Mouse (Mus musculus) kidney, postnatal 10 days (tissue): ENCODE measurements at regions not wholly inside any gene's neighbourhood (a gene's known extent, or its start where the extent isn't known, plus 50 kb on each side); places are given as distances from the start of the nearest gene placed in this dataset.

ENCODE experiments used
- DNase-seq: peaks from one replicate; pipeline ENCODE4 v3.0.0; 2021; ENCODE audit warnings: mixed read lengths

- DNase-seq = peak; percentile 40
Measured at GRCm38 (mm10) chr2:28287210-28287860, 94.5 kb downstream of the Olfm1 start.

DNA sequence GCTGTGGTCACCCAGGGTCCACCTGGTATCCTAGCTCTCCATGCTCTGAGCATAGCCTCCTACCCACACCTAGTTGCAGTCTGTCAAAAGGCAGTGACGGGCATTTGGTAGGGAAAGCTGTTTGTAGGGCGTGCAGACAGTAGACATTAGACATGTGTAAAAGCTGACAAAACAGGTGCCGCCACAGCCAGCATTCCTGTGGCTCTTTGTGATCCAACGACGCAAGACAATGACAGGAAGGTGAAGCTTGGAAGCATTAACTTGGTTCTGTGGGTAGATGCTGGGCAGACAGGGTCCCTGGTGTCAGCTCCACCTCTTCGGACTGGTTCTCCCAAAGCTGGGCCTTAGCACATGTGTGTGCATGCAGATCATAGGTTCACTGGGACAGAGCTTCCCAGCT, 96.5 kb downstream of the Olfm1 start:
- no peak for DNase-seq

DNA sequence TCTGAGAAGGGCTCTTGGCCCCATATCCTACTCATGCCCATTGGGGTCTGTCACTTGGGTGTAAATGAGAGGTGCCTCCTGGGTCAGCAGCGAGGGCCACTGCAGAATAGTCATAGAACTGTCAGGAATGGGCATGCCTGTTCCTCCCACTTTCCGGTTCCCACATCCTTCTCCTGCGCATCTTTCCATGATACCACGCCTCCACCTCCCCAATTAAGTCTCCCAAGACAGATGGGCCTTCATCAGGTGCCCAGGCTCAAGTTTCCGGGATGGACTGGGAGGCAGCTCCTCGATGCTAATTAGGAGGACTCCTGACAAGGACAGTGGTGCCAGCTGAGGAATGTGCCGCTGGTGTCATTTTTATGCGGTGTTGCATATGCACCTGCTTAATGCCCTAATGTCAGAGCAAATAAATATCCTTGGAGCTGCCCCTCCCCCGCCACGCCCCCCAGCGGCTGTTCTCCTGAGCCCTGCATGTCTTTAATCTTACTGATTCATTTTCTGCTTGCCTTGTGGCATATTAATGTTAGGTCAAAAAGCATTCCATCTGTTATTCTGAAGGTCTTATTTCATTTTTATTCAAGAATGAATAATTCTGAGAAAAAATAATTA, 97.2 kb downstream of the Olfm1 start:
- DNase-seq = peak; percentile 56

DNA sequence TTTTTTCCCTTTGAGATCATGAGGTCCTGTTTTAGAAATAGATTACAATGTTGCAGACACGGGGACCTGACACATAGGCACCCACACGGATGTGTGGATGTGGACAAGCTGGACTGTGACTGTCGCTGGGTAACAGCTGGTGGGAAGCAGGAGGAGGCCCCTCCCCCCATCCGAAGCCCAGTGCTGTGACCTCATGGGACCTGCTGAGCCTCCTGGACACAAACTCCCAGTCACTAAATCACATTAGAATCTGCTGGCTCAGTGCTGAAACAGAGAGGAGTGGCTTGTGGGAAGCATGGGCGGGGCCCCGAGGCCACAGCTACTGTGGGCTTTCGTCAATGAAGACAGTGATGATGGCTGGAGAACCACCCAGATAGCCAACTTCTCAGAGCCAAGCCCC, 101.7 kb downstream of the Olfm1 start:
- peak; percentile 84 for DNase-seq

- no peak for DNase-seq
Measured at GRCm38 (mm10) chr2:28296183-28296582, 103.4 kb downstream of the Olfm1 start.

GRCm38 (mm10) chr2:28298738-28299137, 105.9 kb downstream of the Olfm1 start:
- no peak for DNase-seq

GRCm38 (mm10) chr2:28299346-28299745, 106.6 kb downstream of the Olfm1 start:
- no peak for DNase-seq

- no peak for DNase-seq
Measured at GRCm38 (mm10) chr2:28301313-28301712, 108.5 kb downstream of the Olfm1 start.

- DNase-seq = no peak
Measured at GRCm38 (mm10) chr2:28303936-28304335, 111.1 kb downstream of the Olfm1 start.

GRCm38 (mm10) chr2:28304712-28305111, 111.9 kb downstream of the Olfm1 start:
- DNase-seq = peak; percentile 76

DNA sequence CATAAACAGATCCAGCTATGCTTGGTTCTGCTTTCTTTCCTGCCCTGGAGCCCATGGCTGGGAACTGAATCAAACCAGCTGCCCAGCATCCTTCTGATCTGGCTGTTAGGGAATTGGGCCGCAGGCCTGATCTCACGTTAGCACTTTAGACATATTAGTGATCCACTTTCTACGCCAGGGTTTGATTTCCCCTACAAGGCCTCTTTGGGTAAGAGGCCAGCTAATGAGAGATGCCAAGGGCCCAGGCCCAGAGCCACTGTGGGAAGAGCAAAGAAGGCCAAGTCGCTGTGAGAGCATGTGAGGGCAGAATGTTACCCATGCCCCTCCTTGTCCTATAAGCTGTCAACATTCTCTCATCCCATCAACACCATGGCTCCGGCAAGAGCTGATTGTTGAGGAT, 116.3 kb downstream of the Olfm1 start:
- no peak for DNase-seq

DNA sequence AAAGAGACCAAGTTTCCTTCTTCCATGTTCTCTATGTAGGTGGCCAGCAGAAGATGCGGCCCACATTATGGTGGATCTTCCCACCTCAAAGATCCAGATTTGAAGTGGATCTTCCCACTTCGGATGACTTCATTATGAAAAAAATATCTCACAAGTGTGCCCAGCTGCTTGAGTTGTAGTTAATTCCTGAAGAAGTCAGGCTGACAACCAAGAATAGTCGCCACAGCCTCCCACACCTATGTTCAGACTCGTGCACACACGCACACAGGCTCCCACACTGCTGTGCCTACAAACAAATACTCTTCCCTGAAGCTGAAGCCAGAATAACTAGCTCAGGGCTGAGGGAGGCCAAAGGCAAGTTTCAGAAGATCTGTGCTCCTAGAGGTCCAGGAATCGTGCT, 119.4 kb downstream of the Olfm1 start:
- DNase-seq = no peak

DNA sequence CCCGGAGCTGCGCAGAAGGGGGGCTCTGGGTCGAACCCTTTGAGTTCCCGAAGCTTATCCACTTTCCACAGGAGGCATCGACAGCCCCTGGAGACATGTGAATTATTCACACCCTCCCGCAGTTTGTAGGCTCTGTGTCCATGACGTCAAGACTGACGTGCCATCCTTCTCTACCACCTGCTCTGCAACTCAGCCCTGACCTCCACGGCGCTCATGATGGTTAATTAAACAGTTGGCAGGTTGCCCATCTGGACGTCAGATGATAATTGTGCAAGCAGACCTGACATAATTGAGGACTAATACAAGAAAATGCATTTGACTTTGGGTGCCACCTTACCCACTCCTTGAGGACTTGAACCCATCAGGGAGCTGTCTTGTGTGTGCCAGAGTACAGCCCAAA, 121.1 kb upstream of the Ppp1r26 start:
- no peak for DNase-seq

- no peak for DNase-seq
Measured at GRCm38 (mm10) chr2:28326056-28326455, 120.5 kb upstream of the Ppp1r26 start.

- DNase-seq = no peak
Measured at GRCm38 (mm10) chr2:28326682-28327081, 119.9 kb upstream of the Ppp1r26 start.

GRCm38 (mm10) chr2:28329130-28329529, 117.5 kb upstream of the Ppp1r26 start:
- DNase-seq = no peak

DNA sequence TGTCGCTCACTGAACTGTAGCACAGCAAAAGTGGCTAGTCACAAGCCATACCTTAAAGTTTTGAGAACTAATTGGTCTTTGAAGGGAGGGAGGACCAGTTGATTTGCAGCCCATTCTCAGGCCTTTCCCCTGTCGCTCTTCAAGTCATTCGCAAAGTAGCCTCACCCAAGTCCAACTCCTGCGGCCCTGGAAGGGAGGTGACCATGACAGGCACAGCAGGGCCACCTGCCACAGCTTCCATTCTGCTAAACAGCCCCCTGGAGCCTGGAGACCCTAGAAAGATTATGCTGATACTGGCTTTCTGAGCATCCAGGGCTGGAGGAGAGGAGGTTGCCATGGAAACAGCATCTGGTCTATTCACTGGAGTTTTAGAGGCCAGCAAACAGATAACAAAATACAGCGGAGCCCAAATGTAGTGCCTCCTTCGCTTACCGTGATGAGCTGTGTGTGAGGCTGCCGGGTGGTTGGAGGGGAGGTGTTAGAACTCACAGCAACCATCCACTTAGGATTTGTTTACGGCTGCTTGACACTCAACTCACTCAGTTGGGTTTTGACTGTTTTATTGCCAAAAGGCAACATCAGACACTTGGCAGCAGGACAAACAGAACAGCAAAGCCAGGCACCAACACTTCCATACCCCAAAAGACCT, 111.3 kb upstream of the Ppp1r26 start:
- DNase-seq = no peak

DNA sequence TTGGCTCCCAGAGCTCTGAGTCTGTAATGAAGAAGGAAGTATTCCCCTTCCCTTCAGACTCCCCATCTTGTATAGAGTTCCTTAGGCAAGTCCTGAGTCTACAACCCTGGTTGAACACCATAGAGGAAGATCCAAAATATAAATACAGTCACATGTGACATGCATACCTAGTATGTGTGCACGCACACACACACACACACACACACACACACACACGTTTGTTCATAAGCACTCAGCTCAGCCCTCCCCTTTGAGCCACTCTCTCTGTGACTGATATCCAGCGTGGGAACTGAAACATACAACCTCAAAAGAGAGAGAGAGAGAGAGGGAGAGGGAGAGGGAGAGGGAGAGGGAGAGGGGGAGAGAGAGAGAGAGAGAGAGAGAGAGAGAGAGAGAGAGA, 110.8 kb upstream of the Ppp1r26 start:
- no peak for DNase-seq

GRCm38 (mm10) chr2:28336349-28337309, 110.0 kb upstream of the Ppp1r26 start:
- no peak for DNase-seq

- no peak for DNase-seq
Measured at GRCm38 (mm10) chr2:28337561-28337960, 109.0 kb upstream of the Ppp1r26 start.

GRCm38 (mm10) chr2:28341304-28341703, 105.3 kb upstream of the Ppp1r26 start:
- peak; percentile 53 for DNase-seq

- DNase-seq = no peak
Measured at GRCm38 (mm10) chr2:28348453-28348852, 98.1 kb upstream of the Ppp1r26 start.

DNA sequence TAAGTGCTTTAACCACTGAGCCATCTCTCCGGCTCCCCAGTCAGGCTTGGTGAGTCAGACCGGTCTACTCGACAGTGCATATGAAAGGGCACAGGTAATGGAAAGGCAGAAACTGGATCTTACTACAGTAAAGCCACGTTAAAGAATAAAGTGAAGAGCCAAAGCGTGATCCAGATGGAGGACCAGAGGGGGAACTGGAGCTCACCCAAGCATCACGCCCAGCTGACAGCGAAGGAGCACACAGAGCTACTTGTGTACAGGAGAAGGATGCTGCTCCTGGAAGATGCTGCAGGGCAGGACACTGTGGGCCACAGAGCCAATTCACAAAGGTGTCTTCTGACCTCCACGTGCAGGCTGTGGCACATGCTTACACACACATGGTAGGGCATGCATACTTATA, 96.7 kb upstream of the Ppp1r26 start:
- DNase-seq = no peak
